In the genomic region with DNA sequence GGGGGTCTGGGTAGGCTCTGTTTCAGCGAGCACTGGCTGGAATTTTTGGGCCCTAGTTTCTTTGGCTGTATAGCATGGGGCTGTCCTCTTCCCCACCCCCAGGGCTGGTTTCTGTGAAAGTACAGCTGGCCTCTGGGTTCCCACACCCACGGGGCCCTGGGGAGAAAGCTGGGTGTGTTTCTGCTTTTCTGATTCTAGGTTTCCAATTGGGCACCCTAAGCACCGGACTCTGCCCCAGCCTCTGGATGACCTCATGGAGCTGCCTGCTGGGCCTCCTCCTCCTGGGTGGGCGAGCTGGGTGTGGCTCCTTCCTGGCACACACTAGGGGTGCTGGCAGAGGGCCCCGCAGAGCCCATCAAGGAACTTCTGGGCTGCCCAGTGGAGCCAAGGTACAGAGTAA, we compare ENCODE assay signal across 7 mouse cellular contexts. TPM values are rescaled to one million over a fixed set of nuclear protein-coding genes. Genes with fewer than 3 reads are reported as not detected.
A peak's percentile ranks its signal among the peaks of the same experiment; 100 is the strongest.
DNase-seq lines count a peak whose midpoint lies in the region; ATAC-seq and TF ChIP-seq lines count a peak whose summit lies in the region.

No protein-coding gene starts in this region.

- peak overlapping the region; percentile 86 for H3K27ac ChIP-seq in kidney, adult 2 months (ENCODE audit: insufficient read depth, low read depth, low read length)
- no peak overlapping the region for H3K27ac ChIP-seq in hindbrain, embryonic 14.5 days

- ATAC-seq in hindbrain, embryonic 14.5 days (ENCODE audit: low FRiP score), result no peak

- no peak for TF ChIP-seq POLR2A in kidney, adult 2 months (IDR thresholded peaks at IDR 0.05; ENCODE audit: low read depth, low read length)

- H3K4me3 ChIP-seq in kidney, adult 2 months (ENCODE audit: insufficient read depth, low read depth, low read length), result no peak overlapping the region
- no peak overlapping the region for H3K4me3 ChIP-seq in hindbrain, embryonic 14.5 days (replicated peaks; ENCODE audit: low read length)

- peak; percentile 79 for DNase-seq in adipocyte (ENCODE audit: low spot score)
- peak; percentile 40 for DNase-seq in gastrocnemius, postnatal 10 days
- peak; percentile 95 for DNase-seq in kidney, adult 2 months
- peak; percentile 76 to 85 for DNase-seq in lung, postnatal 4 days
- DNase-seq in thymus, adult 18-20 months, result no peak
- no peak for DNase-seq in frontal cortex, postnatal 14 days (ENCODE audit: low spot score in 2 of 2)
- DNase-seq in hindbrain, embryonic 14.5 days (ENCODE audit: low spot score), result no peak

- no peak for TF ChIP-seq CTCF in kidney, adult 2 months (conservative IDR thresholded peaks at IDR 0.05; ENCODE audit: insufficient read depth, insufficient read length, low read depth, low read length)

- no peaks in the 10 kb centered on the region for H3K36me3 ChIP-seq in kidney, adult 2 months (ENCODE audit: control insufficient read depth, insufficient read depth, low read length)
- H3K36me3 ChIP-seq in hindbrain, embryonic 14.5 days (replicated peaks; ENCODE audit: control insufficient read depth, insufficient read depth), result no peaks in the 10 kb centered on the region

- no peak overlapping the region for H3K4me2 ChIP-seq in hindbrain, embryonic 14.5 days (replicated peaks)

- H3K9ac ChIP-seq in hindbrain, embryonic 14.5 days, result no peak overlapping the region

- no peaks in the 10 kb centered on the region for H3K9me3 ChIP-seq in hindbrain, embryonic 14.5 days (ENCODE audit: control insufficient read depth, low read length)

- no peaks in the 10 kb centered on the region for H3K27me3 ChIP-seq in kidney, adult 2 months (replicated peaks; ENCODE audit: control insufficient read depth, insufficient read depth, low read length)
- H3K27me3 ChIP-seq in hindbrain, embryonic 14.5 days (ENCODE audit: control insufficient read depth, insufficient read depth, low read length), result no peaks in the 10 kb centered on the region

- 21% methylated on average over 5 of the region's 5 CpGs for WGBS in kidney, adult 2 months
- WGBS in hindbrain, embryonic 14.5 days, result 67% methylated on average over 5 of the region's 5 CpGs

- peaks cover 22% of the 10 kb centered on the region for H3K4me1 ChIP-seq in kidney, adult 2 months (ENCODE audit: control insufficient read depth, insufficient read depth, low read length)
- no peaks in the 10 kb centered on the region for H3K4me1 ChIP-seq in hindbrain, embryonic 14.5 days (replicated peaks; ENCODE audit: control insufficient read depth, insufficient read depth, low read length)

RNA-seq across cellular contexts. Expression of gene Arhgap27, which starts 16.8 kb away (rescaled TPM):
- total RNA-seq in gastrocnemius, postnatal 10 days (2021), result 10 to 100 TPM in 1 of 2 experiments, 1 to 10 TPM in 1; 9.7 to 12.6 TPM
- polyA plus RNA-seq in kidney, adult 2 months (2012; rRNA removed), result 38.4 and 46.8 TPM in 2 replicates
- polyA plus RNA-seq in hindbrain, embryonic 14.5 days (2014; fragmentation: Nextera tagmentation; extraction: Ambion mirVana), result 3.9 and 5.4 TPM in 2 replicates

Comparison
In these comparisons a context has a peak if more than half of its experiments do, and no peak if none do; other contexts are left out.
1. DNase-seq: peak in adipocyte (single experiment), gastrocnemius, postnatal 10 days (single experiment), kidney, adult 2 months (single experiment) and lung, postnatal 4 days (2 of 2); none in thymus, adult 18-20 months (0 of 2), frontal cortex, postnatal 14 days (0 of 2) and hindbrain, embryonic 14.5 days (single experiment).